In the genomic region with DNA sequence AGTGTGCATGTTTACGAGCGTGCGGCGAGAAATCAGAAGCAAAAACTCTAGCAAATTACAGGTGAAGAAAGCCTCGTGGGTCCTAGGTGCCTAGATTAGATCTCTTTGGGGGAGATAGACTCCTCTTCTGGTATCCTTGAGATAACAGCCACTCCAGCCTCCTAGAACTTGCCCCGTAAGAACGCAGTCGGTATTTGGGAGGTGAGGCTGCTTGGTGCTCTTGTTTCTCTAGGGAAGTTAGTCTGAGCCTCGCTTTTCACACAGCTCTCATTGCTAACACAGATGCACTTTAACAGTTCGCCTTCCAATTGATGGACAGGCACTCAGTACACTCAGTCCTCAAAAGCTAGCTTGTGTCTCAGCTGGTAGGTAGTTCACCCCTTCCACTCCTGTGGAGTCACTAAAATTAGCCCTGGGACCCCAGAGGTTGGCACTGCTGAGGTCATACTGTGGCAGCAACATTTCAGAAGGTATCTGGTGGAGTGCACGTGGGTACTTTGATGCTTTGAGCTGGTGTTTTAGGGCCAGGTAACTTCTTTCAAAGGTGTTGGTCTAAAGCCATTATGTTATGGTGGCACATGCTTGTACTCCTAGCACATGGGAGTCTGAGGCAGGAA, we compare ENCODE assay signal across 8 mouse cellular contexts. TPM values are rescaled to one million over a fixed set of nuclear protein-coding genes. Genes with fewer than 3 reads are reported as not detected.
A peak's percentile ranks its signal among the peaks of the same experiment; 100 is the strongest.
DNase-seq lines count a peak whose midpoint lies in the region; ATAC-seq lines count a peak whose summit lies in the region.

No protein-coding gene starts in this region.

- intact Hi-C loops in gastrocnemius, postnatal 36 days (cut with DNase I), result no loop called here

- H3K4me2 ChIP-seq in neural tube, embryonic 11.5 days (ENCODE audit: low read depth), result peak overlapping the region; percentile 86
- H3K4me2 ChIP-seq in forebrain, embryonic 11.5 days (ENCODE audit: low read depth, low read length, severe bottlenecking), result peak overlapping the region; percentile 100
- peak overlapping the region; percentile 99 for H3K4me2 ChIP-seq in limb, embryonic 11.5 days (ENCODE audit: low read depth, severe bottlenecking)
- H3K4me2 ChIP-seq in stomach, embryonic 14.5 days (replicated peaks; ENCODE audit: low read depth, low read length), result peak overlapping the region; percentile 100

- no peak overlapping the region for H3K27ac ChIP-seq in neural tube, embryonic 11.5 days (ENCODE audit: low read depth, low read length)
- H3K27ac ChIP-seq in forebrain, embryonic 11.5 days (ENCODE audit: low read depth, low read length), result no peak overlapping the region
- H3K27ac ChIP-seq in limb, embryonic 11.5 days (replicated peaks; ENCODE audit: low read depth, low read length), result no peak overlapping the region
- H3K27ac ChIP-seq in stomach, embryonic 14.5 days (ENCODE audit: low read length), result peak overlapping the region; percentile 67; the same call in 1 of the 2 replicates

- H3K9me3 ChIP-seq in neural tube, embryonic 11.5 days (ENCODE audit: control insufficient read depth, low read length), result no peaks in the 10 kb centered on the region
- no peaks in the 10 kb centered on the region for H3K9me3 ChIP-seq in forebrain, embryonic 11.5 days (ENCODE audit: control insufficient read depth, low read length)
- H3K9me3 ChIP-seq in limb, embryonic 11.5 days (ENCODE audit: control insufficient read depth, low read length), result no peaks in the 10 kb centered on the region
- no peaks in the 10 kb centered on the region for H3K9me3 ChIP-seq in stomach, embryonic 14.5 days (ENCODE audit: control insufficient read depth, low read depth, low read length)

- H3K36me3 ChIP-seq in neural tube, embryonic 11.5 days (ENCODE audit: control insufficient read depth, insufficient read depth, low read length), result no peaks in the 10 kb centered on the region
- no peaks in the 10 kb centered on the region for H3K36me3 ChIP-seq in forebrain, embryonic 11.5 days (ENCODE audit: control insufficient read depth, insufficient read depth, low read length)
- no peaks in the 10 kb centered on the region for H3K36me3 ChIP-seq in limb, embryonic 11.5 days (ENCODE audit: control insufficient read depth, insufficient read depth, low read length)
- H3K36me3 ChIP-seq in stomach, embryonic 14.5 days (ENCODE audit: control insufficient read depth, insufficient read depth, low read length), result no peaks in the 10 kb centered on the region

- 26% methylated on average over 11 of the region's 11 CpGs for WGBS in neural tube, embryonic 11.5 days
- WGBS in forebrain, embryonic 11.5 days, result 24% methylated on average over 11 of the region's 11 CpGs
- 24% methylated on average over 11 of the region's 11 CpGs for WGBS in limb, embryonic 11.5 days
- 18% methylated on average over 11 of the region's 11 CpGs for WGBS in stomach, embryonic 14.5 days

- no peak for ATAC-seq in neural tube, embryonic 11.5 days (ENCODE audit: insufficient read depth, low FRiP score, low TSS enrichment)
- ATAC-seq in forebrain, embryonic 11.5 days (replicated peaks; ENCODE audit: low FRiP score), result no peak
- ATAC-seq in limb, embryonic 11.5 days (ENCODE audit: insufficient number of reproducible peaks, low FRiP score, low TSS enrichment, low read depth), result no peak
- ATAC-seq in stomach, embryonic 14.5 days (ENCODE audit: insufficient number of reproducible peaks, insufficient read depth, low FRiP score, low read depth), result no peak

- H3K4me3 ChIP-seq in neural tube, embryonic 11.5 days (ENCODE audit: low read depth, low read length), result peak overlapping the region; percentile 46
- H3K4me3 ChIP-seq in forebrain, embryonic 11.5 days (ENCODE audit: low read depth, low read length), result peak overlapping the region; percentile 82
- peak overlapping the region; percentile 82 for H3K4me3 ChIP-seq in limb, embryonic 11.5 days (ENCODE audit: low read depth, low read length)
- H3K4me3 ChIP-seq in stomach, embryonic 14.5 days (ENCODE audit: low read depth, low read length), result peak overlapping the region; percentile 83

- no peaks in the 10 kb centered on the region for H3K27me3 ChIP-seq in neural tube, embryonic 11.5 days (ENCODE audit: control insufficient read depth, insufficient read depth, low read length)
- no peaks in the 10 kb centered on the region for H3K27me3 ChIP-seq in forebrain, embryonic 11.5 days (ENCODE audit: control insufficient read depth, insufficient read depth, low read length)
- no peaks in the 10 kb centered on the region for H3K27me3 ChIP-seq in limb, embryonic 11.5 days (ENCODE audit: control insufficient read depth, insufficient read depth, low read length)
- no peaks in the 10 kb centered on the region for H3K27me3 ChIP-seq in stomach, embryonic 14.5 days (ENCODE audit: control insufficient read depth, insufficient read depth, low read length)

- H3K9ac ChIP-seq in neural tube, embryonic 11.5 days (ENCODE audit: low read length), result peak overlapping the region; percentile 30; the same call in 1 of the 2 replicates
- peak overlapping the region; percentile 75 for H3K9ac ChIP-seq in forebrain, embryonic 11.5 days (ENCODE audit: low read length)
- H3K9ac ChIP-seq in limb, embryonic 11.5 days (ENCODE audit: low read length), result peak overlapping the region; percentile 71; the same call in 1 of the 2 replicates
- peak overlapping the region; percentile 53; the same call in 1 of the 2 replicates for H3K9ac ChIP-seq in stomach, embryonic 14.5 days (replicated peaks; ENCODE audit: low read depth, low read length)

- peaks cover 20% of the 10 kb centered on the region for H3K4me1 ChIP-seq in neural tube, embryonic 11.5 days (ENCODE audit: control insufficient read depth, insufficient read depth, low read length)
- peaks cover 12% of the 10 kb centered on the region for H3K4me1 ChIP-seq in forebrain, embryonic 11.5 days (replicated peaks; ENCODE audit: control insufficient read depth, insufficient read depth, low read length)
- H3K4me1 ChIP-seq in limb, embryonic 11.5 days (ENCODE audit: control insufficient read depth, insufficient read depth, low read length), result peaks cover 8% of the 10 kb centered on the region; the same call in 1 of the 2 replicates
- peaks cover 37% of the 10 kb centered on the region for H3K4me1 ChIP-seq in stomach, embryonic 14.5 days (ENCODE audit: control insufficient read depth, insufficient read depth, low read length)

- DNase-seq in neural tube, embryonic 11.5 days (ENCODE audit: low spot score), result no peak
- DNase-seq in neural tube, embryonic 10.5 days (ENCODE audit: extremely low spot score, low spot score), result no peak
- no peak for DNase-seq in forebrain, embryonic 11.5 days (ENCODE audit: low spot score)
- no peak for DNase-seq in limb, embryonic 11.5 days (ENCODE audit: low spot score)
- DNase-seq in gastrocnemius, postnatal 36 days, result no peak
- DNase-seq in spleen, postnatal 10 days (ENCODE audit: low spot score in 2 of 2), result no peak
- no peak for DNase-seq in cerebellum, postnatal 36 days

RNA-seq across cellular contexts. Expression of gene Mafk, which starts 1.0 kb away (rescaled TPM):
- polyA plus RNA-seq in neural tube, embryonic 11.5 days (2014; fragmentation: Nextera tagmentation; extraction: Ambion mirVana), result 7.0 and 8.3 TPM in 2 replicates
- 7.5 and 8.3 TPM in 2 replicates for polyA plus RNA-seq in forebrain, embryonic 11.5 days (2014; fragmentation: Nextera tagmentation; extraction: Ambion mirVana)
- polyA plus RNA-seq in limb, embryonic 11.5 days (2014; fragmentation: Nextera tagmentation; extraction: Ambion mirVana), result 4.6 and 5.1 TPM in 2 replicates
- polyA plus RNA-seq in stomach, embryonic 14.5 days (2014; fragmentation: Nextera tagmentation; extraction: Ambion mirVana), result 6.9 and 7.1 TPM in 2 replicates
- 10 to 100 TPM; 16.6 to 21.4 TPM for total RNA-seq in gastrocnemius, postnatal 36 days (2021)

RNA-seq across cellular contexts. Expression of gene Ints1, which starts 16.8 kb away (rescaled TPM):
- 33.4 and 35.9 TPM in 2 replicates for polyA plus RNA-seq in neural tube, embryonic 11.5 days (2014; fragmentation: Nextera tagmentation; extraction: Ambion mirVana)
- polyA plus RNA-seq in forebrain, embryonic 11.5 days (2014; fragmentation: Nextera tagmentation; extraction: Ambion mirVana), result 40.5 and 42.0 TPM in 2 replicates
- polyA plus RNA-seq in limb, embryonic 11.5 days (2014; fragmentation: Nextera tagmentation; extraction: Ambion mirVana), result 33.7 and 40.5 TPM in 2 replicates
- polyA plus RNA-seq in stomach, embryonic 14.5 days (2014; fragmentation: Nextera tagmentation; extraction: Ambion mirVana), result 27.3 and 35.3 TPM in 2 replicates
- 10 to 100 TPM; 27.4 to 31.2 TPM for total RNA-seq in gastrocnemius, postnatal 36 days (2021)

RNA-seq across cellular contexts. Expression of gene Tmem184a, which starts 27.4 kb away (rescaled TPM):
- 0.70 and 1.0 TPM in 2 replicates for polyA plus RNA-seq in neural tube, embryonic 11.5 days (2014; fragmentation: Nextera tagmentation; extraction: Ambion mirVana)
- polyA plus RNA-seq in forebrain, embryonic 11.5 days (2014; fragmentation: Nextera tagmentation; extraction: Ambion mirVana), result 1.1 TPM in 2 replicates
- polyA plus RNA-seq in limb, embryonic 11.5 days (2014; fragmentation: Nextera tagmentation; extraction: Ambion mirVana), result 0.92 and 1.5 TPM in 2 replicates
- 9.0 and 10.3 TPM in 2 replicates for polyA plus RNA-seq in stomach, embryonic 14.5 days (2014; fragmentation: Nextera tagmentation; extraction: Ambion mirVana)
- 1 to 10 TPM in 1 of 2 experiments, under 1 TPM in 1; 0.96 to 1.4 TPM for total RNA-seq in gastrocnemius, postnatal 36 days (2021)

RNA-seq across cellular contexts. Expression of gene Gm26938, which starts 33.9 kb away (rescaled TPM):
- 0.41 TPM in 1 of 2 replicates, not detected in the other for polyA plus RNA-seq in neural tube, embryonic 11.5 days (2014; fragmentation: Nextera tagmentation; extraction: Ambion mirVana)
- 0.27 TPM in 1 of 2 replicates, not detected in the other for polyA plus RNA-seq in forebrain, embryonic 11.5 days (2014; fragmentation: Nextera tagmentation; extraction: Ambion mirVana)
- not detected in 2 replicates for polyA plus RNA-seq in limb, embryonic 11.5 days (2014; fragmentation: Nextera tagmentation; extraction: Ambion mirVana)
- not detected in 2 replicates for polyA plus RNA-seq in stomach, embryonic 14.5 days (2014; fragmentation: Nextera tagmentation; extraction: Ambion mirVana)
- total RNA-seq in gastrocnemius, postnatal 36 days (2021), result not detected

RNA-seq across cellular contexts. Expression of gene Psmg3, which starts 34.4 kb away (rescaled TPM):
- polyA plus RNA-seq in neural tube, embryonic 11.5 days (2014; fragmentation: Nextera tagmentation; extraction: Ambion mirVana), result 71.9 and 79.8 TPM in 2 replicates
- 75.4 and 76.3 TPM in 2 replicates for polyA plus RNA-seq in forebrain, embryonic 11.5 days (2014; fragmentation: Nextera tagmentation; extraction: Ambion mirVana)
- 75.0 and 82.9 TPM in 2 replicates for polyA plus RNA-seq in limb, embryonic 11.5 days (2014; fragmentation: Nextera tagmentation; extraction: Ambion mirVana)
- polyA plus RNA-seq in stomach, embryonic 14.5 days (2014; fragmentation: Nextera tagmentation; extraction: Ambion mirVana), result 61.3 and 72.7 TPM in 2 replicates
- 1 to 10 TPM; 6.7 to 8.7 TPM for total RNA-seq in gastrocnemius, postnatal 36 days (2021)
